Mouse (Mus musculus) hindbrain, embryonic 12.5 days (tissue): ENCODE data around the gene Zcchc10. TPM values are rescaled to one million over a fixed set of nuclear protein-coding genes. Genes with fewer than 3 reads are reported as not detected.
"Not testable (repeated sequence)": the region's sequence is repeated elsewhere in the genome, so short reads cannot be mapped to it uniquely, and the experiment has no call there.

ENCODE experiments used
- ATAC-seq: fragments of 200-750 bp; cut with Nextera tagmentation; 2 replicates; pipeline ENCODE4 v1.8.0; 2017; ENCODE audit warnings: moderate TSS enrichment; ENCODE audit not compliant: low FRiP score
- H3K27ac ChIP-seq: fragments of 300-500 bp; sonication (generic); 2 replicates; pipeline ENCODE4 v1.5.1; 2016; ENCODE audit warnings: mild to moderate bottlenecking
- H3K27me3 ChIP-seq: fragments of 300-500 bp; sonication (generic); 2 replicates; pipeline ENCODE4 v1.6.1; 2016; ENCODE audit warnings: mild to moderate bottlenecking
- H3K36me3 ChIP-seq: fragments of 300-500 bp; sonication (generic); 2 replicates; pipeline ENCODE4 v1.6.1; 2016; ENCODE audit warnings: mild to moderate bottlenecking
- H3K4me1 ChIP-seq: fragments of 300-500 bp; sonication (generic); 2 replicates; pipeline ENCODE4 v1.6.1; 2016
- H3K4me2 ChIP-seq: fragments of 300-500 bp; sonication (generic); replicated peaks from 2 replicates; pipeline ENCODE4 v1.6.1; 2016; ENCODE audit warnings: mild to moderate bottlenecking
- H3K4me3 ChIP-seq: fragments of 300-500 bp; sonication (generic); 2 replicates; pipeline ENCODE4 v1.5.1; 2016; ENCODE audit warnings: mild to moderate bottlenecking
- H3K9ac ChIP-seq: fragments of 300-500 bp; sonication (generic); 2 replicates; pipeline ENCODE4 v1.6.1; 2016; ENCODE audit warnings: mild to moderate bottlenecking, moderate library complexity
- H3K9me3 ChIP-seq: fragments of 300-500 bp; sonication (generic); replicated peaks from 2 replicates; pipeline ENCODE4 v1.6.1; 2016; ENCODE audit warnings: mild to moderate bottlenecking
- WGBS: fragments of 180-500 bp; shearing (Covaris S2); methylation state at CpG from one replicate; pipeline ENCODE4 v1.1.7; 2016; 5-methylcytosine and 5-hydroxymethylcytosine counted together
- polyA plus RNA-seq: library from polyadenylated mRNA; unstranded; fragments of >200 nt; fragmentation: Nextera tagmentation; extraction: Ambion mirVana; gene quantifications from 2 replicates; pipeline ENCODE4 v1.2.1, GENCODE M21; 2016

The Zcchc10 gene
- polyA plus RNA-seq, 1 experiment from 2014 or later: 17.4 TPM

DNA sequence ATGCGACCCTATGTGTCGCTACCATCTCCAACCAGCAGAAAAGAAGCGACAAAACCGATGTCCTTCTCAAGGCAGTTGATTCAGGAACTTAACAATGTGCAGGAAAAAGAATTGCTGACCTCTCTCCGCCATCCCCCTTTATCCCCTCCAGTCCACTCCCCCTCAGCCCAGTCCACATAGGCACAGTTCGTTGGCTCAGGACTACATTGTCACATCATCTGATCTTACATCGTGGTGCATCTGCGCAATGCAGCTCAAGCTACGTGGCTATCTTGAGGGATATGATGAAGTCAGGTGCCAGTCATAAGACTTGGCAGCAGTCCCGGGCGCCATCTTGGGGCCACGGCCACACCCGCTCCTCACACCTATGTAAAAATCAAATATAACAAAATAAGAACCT lies 4.6 kb upstream of the Zcchc10 start:
- not testable (repeated sequence) for H3K4me3 ChIP-seq, H3K9ac ChIP-seq, H3K27me3 ChIP-seq, ATAC-seq, H3K4me1 ChIP-seq, H3K27ac ChIP-seq, H3K9me3 ChIP-seq, H3K4me2 ChIP-seq, H3K36me3 ChIP-seq
- 95% methylated on average over 13 of the region's 13 CpGs for WGBS

DNA sequence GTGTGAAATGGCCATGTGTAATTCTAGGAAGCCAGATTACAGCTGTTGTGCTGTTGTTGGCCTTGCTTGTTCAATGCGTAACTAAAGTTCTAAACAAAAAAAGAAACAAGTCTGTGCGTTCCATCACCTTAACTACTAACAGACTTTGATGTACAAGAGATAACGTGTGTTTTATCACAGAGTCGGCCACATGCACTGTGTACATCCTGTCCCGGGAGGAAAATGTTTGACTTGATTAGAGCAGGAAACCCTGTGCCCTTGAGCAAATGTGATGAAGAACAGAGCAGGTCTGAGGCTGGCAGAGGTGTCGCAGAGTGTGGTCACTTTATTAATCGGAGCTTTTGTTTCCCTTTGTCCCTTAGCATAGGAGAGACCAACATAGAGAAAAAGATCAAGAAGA lies 5.8 kb downstream of the Zcchc10 start:
- Histone ChIP-seq H3K36me3 (peaks cover 55% of the 10 kb centered on the region), H3K9ac (no peak overlapping the region), H3K27ac (no peak overlapping the region), H3K4me1 (peaks cover 5% of the 10 kb centered on the region), H3K9me3 (no peaks in the 10 kb centered on the region), H3K27me3 (no peaks in the 10 kb centered on the region), H3K4me3 (no peak overlapping the region), H3K4me2 (no peak overlapping the region)
- ATAC-seq: no peak
- 94% methylated on average over 7 of the region's 7 CpGs for WGBS

DNA sequence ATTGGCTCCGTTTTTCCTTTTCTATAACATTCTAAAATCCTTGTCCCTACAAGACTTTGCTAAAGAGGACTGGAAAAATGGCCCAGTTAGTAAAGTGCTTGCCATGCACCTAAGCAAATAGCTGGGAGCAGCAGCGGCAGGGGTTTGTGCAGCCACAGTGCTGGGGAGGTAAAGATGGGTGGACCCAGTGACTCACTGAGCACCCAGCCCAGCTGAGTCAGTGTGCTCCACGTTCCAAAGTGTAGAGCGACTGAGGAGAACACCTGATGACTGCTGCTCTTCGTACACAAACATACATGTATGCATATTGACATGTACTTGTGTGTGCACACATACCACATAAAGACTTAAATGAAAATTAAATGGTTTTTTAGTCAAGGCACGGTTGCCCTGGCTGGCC lies 6.6 kb downstream of the Zcchc10 start:
- ATAC-seq: no peak
- no peak overlapping the region for H3K4me3 ChIP-seq
- H3K9me3 ChIP-seq: no peaks in the 10 kb centered on the region
- WGBS: 95% methylated on average over 6 of the region's 6 CpGs
- H3K36me3 ChIP-seq: peaks cover 55% of the 10 kb centered on the region
- no peaks in the 10 kb centered on the region; the same call in 1 of the 2 replicates for H3K4me1 ChIP-seq
- no peak overlapping the region for H3K4me2 ChIP-seq
- H3K27me3 ChIP-seq: no peaks in the 10 kb centered on the region
- no peak overlapping the region for H3K9ac ChIP-seq
- H3K27ac ChIP-seq: no peak overlapping the region

DNA sequence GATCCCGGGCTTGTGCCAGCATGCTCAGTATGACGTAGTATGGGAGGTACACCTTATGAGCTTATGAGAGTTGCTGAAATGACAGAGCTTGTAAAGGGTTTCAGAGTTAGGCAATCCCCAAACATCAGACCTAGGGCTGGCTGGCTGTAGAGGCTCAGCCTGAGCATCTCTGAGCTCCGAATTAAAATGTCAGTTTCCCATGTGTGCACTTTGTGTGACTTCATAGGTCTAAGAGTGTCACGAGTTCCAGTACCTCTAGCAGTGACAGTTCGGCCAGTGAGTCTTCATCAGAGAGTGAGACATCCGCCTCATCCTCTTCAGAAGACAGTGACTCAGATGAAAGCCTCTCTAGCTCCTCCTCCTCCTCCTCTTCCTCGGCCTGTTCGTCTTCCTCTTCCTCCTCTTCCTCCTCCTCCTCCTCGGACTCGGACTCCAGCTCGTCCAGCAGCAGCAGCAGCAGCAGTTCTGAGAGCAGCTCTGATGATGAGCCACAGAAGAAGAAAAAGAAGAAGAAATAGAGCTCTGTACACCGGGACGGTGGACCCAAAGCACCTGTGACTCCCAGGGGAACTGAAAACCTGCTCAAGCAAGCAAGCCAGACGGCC lies 7.7 kb downstream of the Zcchc10 start:
- ATAC-seq: no peak
- Histone ChIP-seq H3K27me3 (no peaks in the 10 kb centered on the region), H3K4me1 (no peaks in the 10 kb centered on the region; the same call in 1 of the 2 replicates), H3K4me2 (no peak overlapping the region), H3K36me3 (peaks cover 53% of the 10 kb centered on the region), H3K9ac (no peak overlapping the region), H3K4me3 (no peak overlapping the region), H3K27ac (no peak overlapping the region), H3K9me3 (no peaks in the 10 kb centered on the region)
- WGBS: 87% methylated on average over 14 of the region's 14 CpGs

DNA sequence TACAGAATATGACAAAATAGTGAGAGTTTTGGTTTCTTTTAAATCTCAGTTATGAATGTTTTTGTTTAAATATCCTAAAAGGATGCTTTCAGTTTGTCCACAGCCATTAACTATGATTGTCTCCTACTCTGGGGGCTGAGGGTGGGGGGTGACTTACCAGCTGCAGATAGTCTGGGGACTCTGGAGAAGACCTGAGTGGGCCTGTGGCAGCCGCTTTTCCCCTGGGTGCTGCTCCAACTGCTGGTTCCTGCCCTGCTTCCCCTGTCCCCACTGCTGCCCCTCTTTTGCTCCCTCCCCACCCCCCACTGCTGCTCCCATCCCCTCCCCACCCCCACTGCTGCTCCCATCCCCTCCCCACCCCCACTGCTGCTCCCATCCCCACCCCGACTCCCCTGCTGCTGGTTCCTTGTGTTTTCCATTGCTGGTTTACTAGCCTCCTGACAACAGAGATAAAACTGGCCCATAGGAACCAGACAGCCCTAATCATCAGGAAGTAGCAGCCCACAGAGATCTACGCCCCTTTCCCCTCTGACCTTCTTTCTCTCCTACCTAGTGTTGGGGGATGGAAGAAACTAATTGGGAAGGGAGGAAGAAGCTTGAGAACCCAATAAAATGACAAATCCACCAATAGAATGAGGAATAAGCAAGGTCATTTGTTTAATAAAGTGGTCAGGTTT lies 11.2 kb downstream of the Zcchc10 start:
- no peak overlapping the region for H3K9ac ChIP-seq
- no peak for ATAC-seq

DNA sequence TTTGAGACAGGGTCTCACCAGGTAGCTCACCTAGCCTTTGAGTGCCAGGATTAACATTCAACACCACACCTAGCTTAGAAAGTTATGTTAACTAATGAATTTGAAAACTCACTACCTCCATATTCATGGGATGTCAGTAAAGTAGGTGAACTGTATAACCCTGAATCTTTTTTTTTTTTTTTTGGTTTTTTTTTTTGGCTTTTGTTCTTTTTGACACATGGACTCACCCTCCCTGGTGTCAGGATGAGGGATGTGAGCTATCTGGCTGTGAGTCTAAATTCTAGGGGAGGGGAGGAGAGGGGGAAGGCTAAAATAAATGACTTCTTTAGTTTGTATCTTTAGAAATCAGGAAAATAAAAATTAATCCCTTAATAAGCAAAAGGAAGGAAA lies 11.7 kb downstream of the Zcchc10 start:
- Histone ChIP-seq H3K27me3 (no peaks in the 10 kb centered on the region), H3K36me3 (peaks cover 19% of the 10 kb centered on the region), H3K4me2 (no peak overlapping the region), H3K4me1 (no peaks in the 10 kb centered on the region; the same call in 1 of the 2 replicates), H3K4me3 (no peak overlapping the region), H3K9ac (no peak overlapping the region), H3K27ac (no peak overlapping the region), H3K9me3 (no peaks in the 10 kb centered on the region)
- ATAC-seq: no peak

More for the DNA sequence above, 11.2 kb downstream of the Zcchc10 start:
- H3K4me3 ChIP-seq: no peak overlapping the region
- peaks cover 25% of the 10 kb centered on the region for H3K36me3 ChIP-seq
- H3K4me2 ChIP-seq: no peak overlapping the region
- H3K27ac ChIP-seq: no peak overlapping the region
- no peaks in the 10 kb centered on the region; the same call in 1 of the 2 replicates for H3K4me1 ChIP-seq
- H3K9me3 ChIP-seq: no peaks in the 10 kb centered on the region
- WGBS: 32% methylated on average over 3 of the region's 3 CpGs
- no peaks in the 10 kb centered on the region for H3K27me3 ChIP-seq

DNA sequence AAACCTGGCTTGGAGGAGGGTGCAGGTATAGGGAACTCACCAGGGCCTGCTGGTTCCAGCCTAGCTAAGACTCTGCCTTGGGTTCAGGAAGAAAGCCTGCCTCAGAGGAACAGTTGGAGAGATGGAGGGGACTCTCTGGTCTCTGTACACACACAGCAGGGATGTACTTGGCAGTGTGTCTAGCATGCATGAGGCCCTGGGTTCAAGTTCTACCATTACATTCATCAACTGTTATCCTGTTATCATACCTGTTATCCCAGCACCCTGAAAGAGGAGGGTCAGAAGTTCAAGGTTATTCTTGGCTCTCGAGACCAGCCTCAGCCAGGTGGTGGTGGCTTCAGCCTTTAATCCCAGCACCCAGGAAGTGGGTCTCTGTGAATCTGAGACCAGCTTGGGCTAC lies 12.4 kb downstream of the Zcchc10 start:
- H3K9ac ChIP-seq: no peak overlapping the region
- no peaks in the 10 kb centered on the region for H3K9me3 ChIP-seq
- no peaks in the 10 kb centered on the region; the same call in 1 of the 2 replicates for H3K4me1 ChIP-seq
- H3K27ac ChIP-seq: no peak overlapping the region
- no peak overlapping the region for H3K4me3 ChIP-seq
- WGBS: 77% methylated on average over 1 of the region's 1 CpGs
- ATAC-seq: no peak
- H3K36me3 ChIP-seq: peaks cover 12% of the 10 kb centered on the region
- H3K4me2 ChIP-seq: no peak overlapping the region
- H3K27me3 ChIP-seq: no peaks in the 10 kb centered on the region

DNA sequence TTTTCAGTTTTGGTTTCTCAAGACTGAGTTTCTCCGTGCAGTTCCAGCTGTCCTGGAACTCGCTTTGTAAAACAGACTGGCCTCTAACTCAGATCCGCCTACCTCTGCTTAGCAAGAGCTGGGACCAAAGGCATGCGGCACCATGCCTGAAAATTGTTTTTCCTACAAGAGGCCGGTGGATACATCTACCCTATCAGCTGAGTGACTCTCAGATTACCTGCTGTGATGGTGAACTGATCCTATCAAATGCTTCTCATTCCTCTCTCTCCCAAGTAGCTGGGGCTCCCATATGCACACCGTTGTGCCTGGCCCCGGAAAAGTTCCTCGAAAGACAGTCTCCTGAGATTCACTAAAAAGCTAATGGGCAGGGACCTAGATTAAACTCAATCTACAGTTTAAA lies 13.2 kb downstream of the Zcchc10 start:
- no peak for ATAC-seq
- H3K9me3 ChIP-seq: no peaks in the 10 kb centered on the region
- no peak overlapping the region for H3K27ac ChIP-seq
- no peaks in the 10 kb centered on the region for H3K27me3 ChIP-seq
- H3K9ac ChIP-seq: no peak overlapping the region
- H3K4me2 ChIP-seq: no peak overlapping the region
- WGBS: 61% methylated on average over 8 of the region's 8 CpGs
- H3K4me1 ChIP-seq: no peaks in the 10 kb centered on the region; the same call in 1 of the 2 replicates
- H3K36me3 ChIP-seq: peaks cover 6% of the 10 kb centered on the region; the same call in 1 of the 2 replicates
- H3K4me3 ChIP-seq: no peak overlapping the region

DNA sequence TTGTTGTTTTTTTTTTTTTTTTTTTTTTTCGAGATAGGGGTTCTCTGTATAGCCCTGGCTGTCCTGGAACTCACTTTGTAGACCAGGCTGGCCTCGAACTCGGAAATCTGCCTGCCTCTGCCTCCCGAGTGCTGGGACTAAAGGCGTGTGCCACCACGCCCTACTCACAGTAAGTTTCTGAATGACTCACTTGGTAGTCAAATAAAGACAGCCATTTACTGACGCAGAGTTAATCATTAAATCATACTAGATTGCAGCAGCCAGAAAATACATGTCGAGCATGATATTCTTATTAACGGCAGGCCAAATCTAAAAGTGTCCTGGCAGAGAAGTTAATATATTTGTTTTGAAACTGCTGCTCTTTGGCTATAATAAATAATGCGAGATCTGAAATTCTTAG lies 16.5 kb downstream of the Zcchc10 start:
- H3K9ac ChIP-seq, H3K36me3 ChIP-seq, H3K4me2 ChIP-seq, ATAC-seq, H3K9me3 ChIP-seq, H3K4me3 ChIP-seq, H3K4me1 ChIP-seq, H3K27ac ChIP-seq, H3K27me3 ChIP-seq: not testable (repeated sequence)
- WGBS: 94% methylated on average over 9 of the region's 10 CpGs

DNA sequence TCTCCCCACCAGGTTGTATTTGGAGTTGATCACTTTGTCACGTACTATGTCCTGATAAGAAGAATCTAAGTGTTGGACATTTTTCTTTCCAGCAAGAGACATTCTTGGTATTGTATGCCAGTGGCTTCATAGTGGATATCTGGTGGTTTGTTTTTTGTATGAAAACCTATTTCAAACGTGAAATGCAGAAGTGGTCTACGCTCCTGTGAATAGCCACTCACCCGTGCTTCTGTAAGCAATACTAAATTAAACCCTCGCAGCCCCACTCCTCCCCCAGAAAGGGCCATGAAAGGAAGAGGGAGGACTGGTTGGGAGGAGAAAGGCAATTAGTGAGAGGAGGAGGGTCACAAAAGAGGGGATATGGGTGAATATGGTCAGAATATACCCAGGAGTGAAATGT lies 18.2 kb downstream of the Zcchc10 start:
- WGBS: 81% methylated on average over 5 of the region's 5 CpGs
- Histone ChIP-seq H3K4me1 (no peaks in the 10 kb centered on the region), H3K9me3 (no peaks in the 10 kb centered on the region), H3K4me2 (no peak overlapping the region), H3K27ac (no peak overlapping the region), H3K9ac (no peak overlapping the region), H3K27me3 (no peaks in the 10 kb centered on the region), H3K4me3 (no peak overlapping the region), H3K36me3 (no peaks in the 10 kb centered on the region)
- no peak for ATAC-seq

DNA sequence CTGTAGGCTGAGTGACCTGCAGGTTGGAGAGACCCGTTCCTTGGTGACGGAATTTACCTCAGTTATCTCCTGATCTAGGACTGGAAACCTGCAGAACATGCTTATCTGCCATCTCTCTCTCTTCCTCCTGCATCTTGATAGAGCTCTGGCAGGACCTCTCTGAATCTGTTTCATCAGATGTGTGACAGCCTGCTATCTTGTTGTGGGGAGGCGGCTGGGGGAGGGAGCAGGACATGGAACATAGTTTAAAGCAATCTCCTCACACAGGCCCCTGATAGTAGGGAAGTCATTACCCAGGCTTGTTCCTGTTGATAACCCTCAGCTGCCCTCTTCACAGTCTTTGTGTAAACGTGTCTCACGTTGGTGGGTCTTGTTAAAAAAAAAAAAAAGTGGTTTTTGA lies 20.8 kb downstream of the Zcchc10 start:
- Histone ChIP-seq H3K27me3 (no peaks in the 10 kb centered on the region), H3K4me1 (no peaks in the 10 kb centered on the region), H3K9ac (no peak overlapping the region), H3K4me2 (no peak overlapping the region), H3K27ac (no peak overlapping the region), H3K9me3 (no peaks in the 10 kb centered on the region), H3K4me3 (no peak overlapping the region), H3K36me3 (no peaks in the 10 kb centered on the region)
- no peak for ATAC-seq
- WGBS: 42% methylated on average over 5 of the region's 5 CpGs

DNA sequence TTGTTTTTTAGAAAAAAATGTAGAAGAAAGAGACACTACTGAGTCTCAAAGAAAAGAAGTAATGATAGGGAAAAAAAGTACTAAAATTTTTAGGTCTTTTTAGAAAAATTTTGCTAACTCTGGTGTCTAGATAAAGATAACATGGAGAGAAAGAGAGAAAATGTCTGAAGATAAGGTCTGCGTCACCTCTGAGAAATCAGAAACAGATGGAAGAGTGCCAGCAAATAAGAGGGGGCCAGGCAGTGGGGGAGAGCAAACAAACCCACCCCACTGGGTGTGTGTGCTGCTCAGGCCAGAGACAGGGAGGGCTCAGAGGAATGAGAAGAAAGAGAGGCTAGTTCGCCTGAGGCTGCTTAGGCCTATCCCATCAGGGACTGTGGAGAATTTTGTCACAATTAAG lies 21.3 kb downstream of the Zcchc10 start:
- Histone ChIP-seq H3K27ac (no peak overlapping the region), H3K9ac (no peak overlapping the region), H3K27me3 (no peaks in the 10 kb centered on the region), H3K9me3 (no peaks in the 10 kb centered on the region), H3K4me3 (no peak overlapping the region), H3K36me3 (no peaks in the 10 kb centered on the region), H3K4me1 (no peaks in the 10 kb centered on the region), H3K4me2 (no peak overlapping the region)
- WGBS: 60% methylated on average over 2 of the region's 2 CpGs
- no peak for ATAC-seq
